Mouse (Mus musculus) lung, embryonic 14.5 days (tissue): Measurements from ENCODE around the gene Ppcs. TPM values are rescaled to one million over a fixed set of nuclear protein-coding genes. Genes with fewer than 3 reads are reported as not detected.
A peak's percentile ranks its signal among the peaks of the same experiment; 100 is the strongest.

Experiments used
- ATAC-seq: fragments of 200-750 bp; cut with Nextera tagmentation; 2 replicates; pipeline ENCODE4 v1.8.0; 2017; ENCODE audit warnings: mild to moderate bottlenecking, moderate TSS enrichment, moderate library complexity; ENCODE audit not compliant: insufficient read depth
- DNase-seq: peaks from one replicate; pipeline ENCODE4 v3.0.0-alpha.2; 2015
- H3K27ac ChIP-seq: fragments of 300-500 bp; sonication (generic); 2 replicates; pipeline ENCODE4 v1.5.1; 2014; ENCODE audit warnings: low read depth, mild to moderate bottlenecking, moderate library complexity
- H3K27me3 ChIP-seq: fragments of 300-500 bp; sonication (generic); 2 replicates; pipeline ENCODE4 v1.6.1; 2014; ENCODE audit warnings: low read length, control low read depth; ENCODE audit not compliant: insufficient read depth
- H3K36me3 ChIP-seq: fragments of 300-500 bp; sonication (generic); 2 replicates; pipeline ENCODE4 v1.6.1; 2014; ENCODE audit warnings: control low read depth; ENCODE audit not compliant: insufficient read depth
- H3K4me1 ChIP-seq: fragments of 300-500 bp; sonication (generic); 2 replicates; pipeline ENCODE4 v1.6.1; 2014; ENCODE audit warnings: antibody characterized with exemption, control low read depth; ENCODE audit not compliant: insufficient read depth
- H3K4me2 ChIP-seq: fragments of 300-500 bp; sonication (generic); 2 replicates; pipeline ENCODE4 v1.6.1; 2014; ENCODE audit warnings: mild to moderate bottlenecking
- H3K4me3 ChIP-seq: fragments of 300-500 bp; sonication (generic); 2 replicates; pipeline ENCODE4 v1.5.1; 2014; ENCODE audit warnings: low read depth, low read length
- H3K9ac ChIP-seq: fragments of 300-500 bp; sonication (generic); 2 replicates; pipeline ENCODE4 v1.6.1; 2014
- H3K9me3 ChIP-seq: fragments of 300-500 bp; sonication (generic); 2 replicates; pipeline ENCODE4 v1.6.1; 2016; ENCODE audit warnings: low read depth, low read length, control low read depth
- CTCF ChIP-seq: IDR thresholded peaks from 2 replicates; pipeline ENCODE4 v1.5.1; 2016; ENCODE audit warnings: antibody characterized with exemption, low read depth
- WGBS: fragments of 180-500 bp; shearing (Covaris S2); extraction: QIAGEN DNeasy Blood & Tissue Kit; methylation state at CpG from one replicate; pipeline ENCODE4 v1.1.7; 2014; 5-methylcytosine and 5-hydroxymethylcytosine counted together
- polyA plus RNA-seq: library from polyadenylated mRNA; unstranded; fragments of >200 nt; fragmentation: Nextera tagmentation; extraction: Ambion mirVana; gene quantifications from 2 replicates; pipeline ENCODE4 v1.2.1, GENCODE M21; 2014

Gene Ppcs
- polyA plus RNA-seq, 1 experiment from 2014 or later: 34.7 TPM

DNA sequence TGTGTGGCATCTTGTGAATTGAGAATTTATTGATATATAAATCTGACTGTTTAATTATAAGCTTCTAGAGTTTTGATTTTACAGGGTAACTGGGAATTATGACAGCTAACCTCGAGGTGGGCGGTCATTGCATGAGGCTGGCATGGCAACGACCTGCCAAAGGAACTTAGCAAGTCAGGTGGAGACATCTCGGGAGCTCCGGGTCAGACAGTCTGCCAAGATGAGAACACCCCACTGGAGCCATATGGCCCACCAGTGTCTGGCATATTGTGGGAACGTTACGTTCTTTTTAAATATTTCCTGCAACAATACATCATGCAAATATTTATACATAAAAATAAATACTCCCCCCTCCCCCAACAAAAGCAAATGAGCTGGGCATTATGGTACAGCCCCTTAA lies 23.5 kb downstream of the Ppcs start:
- Histone ChIP-seq H3K4me3 (no peak overlapping the region), H3K36me3 (no peaks in the 10 kb centered on the region), H3K27ac (no peak overlapping the region), H3K9me3 (peaks cover 5% of the 10 kb centered on the region; the same call in 1 of the 2 replicates), H3K9ac (no peak overlapping the region), H3K4me2 (no peak overlapping the region), H3K27me3 (no peaks in the 10 kb centered on the region), H3K4me1 (no peaks in the 10 kb centered on the region)
- TF ChIP-seq CTCF: no peak
- ATAC-seq: no peak
- WGBS: 72% methylated on average over 7 of the region's 7 CpGs
- no peak for DNase-seq

DNA sequence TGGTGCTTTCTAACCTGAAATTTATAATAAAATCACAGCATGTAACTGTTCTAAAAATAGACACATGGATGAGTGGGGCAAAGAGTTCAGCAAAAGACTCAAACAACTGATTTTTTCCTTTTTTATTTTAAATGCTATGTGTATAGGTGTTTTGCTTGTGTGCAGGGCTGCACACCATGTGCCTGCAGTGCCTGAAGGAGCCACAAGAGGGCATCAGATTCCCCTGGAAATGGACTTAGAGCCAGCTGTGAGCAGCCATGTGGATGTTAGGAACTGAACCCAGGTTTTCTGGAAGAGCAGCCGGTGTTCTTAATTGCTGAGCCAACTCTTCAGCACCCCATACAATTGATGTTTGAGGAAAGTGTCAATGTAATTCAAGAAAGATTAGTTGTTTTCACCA lies 31.9 kb downstream of the Ppcs start:
- Histone ChIP-seq H3K9me3 (no peaks in the 10 kb centered on the region), H3K36me3 (no peaks in the 10 kb centered on the region), H3K4me1 (no peaks in the 10 kb centered on the region), H3K27ac (no peak overlapping the region), H3K9ac (no peak overlapping the region), H3K4me3 (no peak overlapping the region), H3K4me2 (no peak overlapping the region), H3K27me3 (no peaks in the 10 kb centered on the region)
- ATAC-seq (no peak), DNase-seq (peak; percentile 62)
- TF ChIP-seq CTCF: peak; percentile 63
- WGBS: 86% methylated on average over 1 of the region's 1 CpGs

- Histone ChIP-seq H3K4me3 (no peak overlapping the region), H3K4me1 (no peaks in the 10 kb centered on the region), H3K27ac (no peak overlapping the region), H3K9ac (no peak overlapping the region), H3K36me3 (no peaks in the 10 kb centered on the region), H3K9me3 (no peaks in the 10 kb centered on the region), H3K4me2 (no peak overlapping the region), H3K27me3 (no peaks in the 10 kb centered on the region)
- no peak for ATAC-seq
- no peak for DNase-seq
- TF ChIP-seq CTCF: no peak
- 66% methylated on average over 3 of the region's 3 CpGs for WGBS
These were observed 33.0 kb downstream of the Ppcs start for GRCm38 (mm10) chr4:119389184-119389583.

- WGBS: 68% methylated on average over 7 of the region's 7 CpGs
- H3K4me3 ChIP-seq: no peak overlapping the region
- no peaks in the 10 kb centered on the region for H3K36me3 ChIP-seq
- H3K27ac ChIP-seq: no peak overlapping the region
- TF ChIP-seq CTCF: peak; percentile 12; the same call in 1 of the 2 replicates
- ATAC-seq (no peak), DNase-seq (peak; percentile 19)
- no peaks in the 10 kb centered on the region for H3K4me1 ChIP-seq
- no peak overlapping the region for H3K9ac ChIP-seq
- H3K27me3 ChIP-seq: no peaks in the 10 kb centered on the region
- H3K9me3 ChIP-seq: no peaks in the 10 kb centered on the region
- H3K4me2 ChIP-seq: no peak overlapping the region
These were observed 40.6 kb downstream of the Ppcs start for GRCm38 (mm10) chr4:119381471-119382190.

GRCm38 (mm10) chr4:119369460-119369859 lies 52.8 kb downstream of the Ppcs start:
- WGBS: 83% methylated on average over 6 of the region's 6 CpGs
- Histone ChIP-seq H3K9ac (no peak overlapping the region), H3K4me1 (no peaks in the 10 kb centered on the region), H3K27me3 (no peaks in the 10 kb centered on the region), H3K4me3 (no peak overlapping the region), H3K27ac (no peak overlapping the region), H3K9me3 (no peaks in the 10 kb centered on the region), H3K36me3 (no peaks in the 10 kb centered on the region), H3K4me2 (no peak overlapping the region)
- no peak for TF ChIP-seq CTCF
- no peak for ATAC-seq
- no peak for DNase-seq

Other genes with a start within 250 kb of the Ppcs start
- 6.8 and 7.7 TPM in 2 replicates for gene Zfp691, start 248.2 kb downstream of the Ppcs start, polyA plus RNA-seq
- 0.57 and 0.79 TPM in 2 replicates for gene Ermap, start 232.4 kb downstream of the Ppcs start, polyA plus RNA-seq
- gene Svbp, start 227.1 kb downstream of the Ppcs start, polyA plus RNA-seq: 134 TPM in 2 replicates
- not detected in 2 replicates for gene Tmem269, start 204.2 kb downstream of the Ppcs start, polyA plus RNA-seq
- 29.0 and 32.3 TPM in 2 replicates for gene AU022252, start 189.7 kb downstream of the Ppcs start, polyA plus RNA-seq
- 40.4 and 44.8 TPM in 2 replicates for gene P3h1, start 189.5 kb downstream of the Ppcs start, polyA plus RNA-seq
- not detected in 2 replicates for gene Cldn19, start 167.0 kb downstream of the Ppcs start, polyA plus RNA-seq
- gene Ybx1, start 127.8 kb downstream of the Ppcs start, polyA plus RNA-seq: 880 and 902 TPM in 2 replicates
- gene Ppih, start 101.9 kb downstream of the Ppcs start, polyA plus RNA-seq: 126 and 127 TPM in 2 replicates
- gene Ccdc30, start 6.9 kb downstream of the Ppcs start, polyA plus RNA-seq: 2.5 and 3.8 TPM in 2 replicates
- 0.16 and 0.20 TPM in 2 replicates for gene Zmynd12, start 394 bp upstream of the Ppcs start, polyA plus RNA-seq
- 1.3 and 1.5 TPM in 2 replicates for gene Rimkla, start 70.2 kb upstream of the Ppcs start, polyA plus RNA-seq
- gene Foxj3, start 114.6 kb upstream of the Ppcs start, polyA plus RNA-seq: 26.4 and 28.5 TPM in 2 replicates
- gene Frg2f1, start 117.1 kb upstream of the Ppcs start, polyA plus RNA-seq: 3.6 and 3.9 TPM in 2 replicates
- gene Guca2a, start 215.3 kb upstream of the Ppcs start, polyA plus RNA-seq: 0.45 TPM in 1 of 2 replicates, not detected in the other
- gene Guca2b, start 236.5 kb upstream of the Ppcs start, polyA plus RNA-seq: not detected in 2 replicates